Mouse (Mus musculus) liver, embryonic 14.5 days (tissue): ENCODE measurements around the gene Pccb. TPM values are rescaled to one million over a fixed set of nuclear protein-coding genes. Genes with fewer than 3 reads are reported as not detected.

Experiments used
- ATAC-seq: fragments of 200-750 bp; cut with Nextera tagmentation; 2 replicates; pipeline ENCODE4 v1.8.0; 2017; ENCODE audit warnings: moderate number of reproducible peaks, mild to moderate bottlenecking, moderate library complexity; ENCODE audit not compliant: insufficient read depth
- DNase-seq, 3 experiments: peaks; one replicate each; pipeline ENCODE4 v3.0.0-alpha.2; 2012 to 2013; ENCODE audit warnings: low read depth in 3 of 3, low spot score in 3 of 3
- H3K27ac ChIP-seq: fragments of 300-500 bp; sonication (generic); 2 replicates; pipeline ENCODE4 v1.5.1; 2014; ENCODE audit warnings: moderate library complexity, mild to moderate bottlenecking, control low read depth, inconsistent platforms
- H3K27me3 ChIP-seq: fragments of 300-500 bp; sonication (generic); 2 replicates; pipeline ENCODE4 v1.6.1; 2014; ENCODE audit warnings: mild to moderate bottlenecking, low read length, moderate library complexity; ENCODE audit not compliant: control insufficient read depth, insufficient read depth
- H3K36me3 ChIP-seq: fragments of 300-500 bp; sonication (generic); replicated peaks from 2 replicates; pipeline ENCODE4 v1.6.1; 2014; ENCODE audit warnings: low read depth; ENCODE audit not compliant: control insufficient read depth, insufficient read depth
- H3K4me1 ChIP-seq, 2 experiments: fragments of 200-500 bp in 1 of 2; fragments of 300-500 bp in 1 of 2; sonication (generic) in 1 of 2; replicated peaks; 2 replicates each; pipeline ENCODE4 v1.6.1; 2012 to 2014; ENCODE audit warnings: antibody characterized with exemption in 1 of 2, inconsistent platforms in 1 of 2, low read length in 1 of 2; ENCODE audit not compliant: control insufficient read depth in 2 of 2, insufficient read depth in 2 of 2
- H3K4me2 ChIP-seq: fragments of 300-500 bp; sonication (generic); 2 replicates; pipeline ENCODE4 v1.6.1; 2014; ENCODE audit warnings: low read depth, mild to moderate bottlenecking, control low read depth, moderate library complexity
- H3K4me3 ChIP-seq, 2 experiments: fragments of 200-500 bp in 1 of 2; fragments of 300-500 bp in 1 of 2; sonication (generic) in 1 of 2; 2 replicates each; pipeline ENCODE4 v1.5.1; 2012 to 2014; ENCODE audit warnings: low read depth in 2 of 2, low read length in 2 of 2, mild to moderate bottlenecking in 2 of 2, control low read depth in 1 of 2, inconsistent platforms in 1 of 2, moderate library complexity in 1 of 2; ENCODE audit not compliant: insufficient read depth in 1 of 2
- H3K9ac ChIP-seq: fragments of 300-500 bp; sonication (generic); replicated peaks from 2 replicates; pipeline ENCODE4 v1.6.1; 2014; ENCODE audit warnings: mild to moderate bottlenecking, control low read depth, moderate library complexity
- H3K9me3 ChIP-seq: fragments of 300-500 bp; sonication (generic); 2 replicates; pipeline ENCODE4 v1.6.1; 2016; ENCODE audit warnings: low read length, mixed read lengths; ENCODE audit not compliant: control insufficient read depth
- CTCF ChIP-seq: IDR thresholded peaks from 2 replicates; pipeline ENCODE4 v1.5.1; 2016; ENCODE audit warnings: antibody characterized with exemption, low read depth, control low read depth
- EP300 ChIP-seq: IDR thresholded peaks from 2 replicates; pipeline ENCODE4 v1.6.1; 2016; ENCODE audit warnings: antibody characterized with exemption, low read depth
- WGBS: fragments of 180-500 bp; shearing (Covaris S2); extraction: QIAGEN DNeasy Blood & Tissue Kit; methylation state at CpG from one replicate; pipeline ENCODE4 v1.1.7; 2014; ENCODE audit not compliant: insufficient replicate concordance; 5-methylcytosine and 5-hydroxymethylcytosine counted together
- polyA plus RNA-seq, 2 experiments: library from polyadenylated mRNA; depleted of rRNA in 1 of 2; stranded (reverse) in 1 of 2; unstranded in 1 of 2; fragments of >200 nt; fragmentation: Nextera tagmentation in 1 of 2; extraction: Ambion mirVana in 1 of 2; gene quantifications; 2 replicates each; pipeline versions ENCODE4 v1.2.1 to v1.2.3; 2012 to 2014

Gene Pccb
- polyA plus RNA-seq, 2 experiments, result 6.4 to 15.7 TPM

- Histone ChIP-seq H3K4me2 (no peak overlapping the region), H3K27me3 (no peaks in the 10 kb centered on the region), H3K4me1 (peaks cover 2 to 8% of the 10 kb centered on the region in 2 experiments; a peak in 2 of 4 replicates), H3K36me3 (no peaks in the 10 kb centered on the region), H3K9ac (no peak overlapping the region), H3K4me3 (no peak overlapping the region), H3K9me3 (no peaks in the 10 kb centered on the region), H3K27ac (no peak overlapping the region)
- WGBS, result 75% methylated on average over 2 of the region's 2 CpGs
- no peak for TF ChIP-seq CTCF
- no peak for TF ChIP-seq EP300
- ATAC-seq (no peak), DNase-seq (no peak)
Observed at GRCm38 (mm10) chr9:100991321-100991720, 43.4 kb downstream of the Pccb start.

GRCm38 (mm10) chr9:100990609-100991008, 44.1 kb downstream of the Pccb start:
- Histone ChIP-seq H3K27ac (no peak overlapping the region), H3K9ac (no peak overlapping the region), H3K9me3 (no peaks in the 10 kb centered on the region), H3K36me3 (no peaks in the 10 kb centered on the region), H3K27me3 (no peaks in the 10 kb centered on the region), H3K4me1 (peaks cover 2 to 4% of the 10 kb centered on the region in 2 experiments; a peak in 2 of 4 replicates), H3K4me3 (no peak overlapping the region), H3K4me2 (no peak overlapping the region)
- ATAC-seq (no peak), DNase-seq (no peak)
- WGBS, result 77% methylated on average over 5 of the region's 5 CpGs
- no peak for TF ChIP-seq CTCF
- no peak for TF ChIP-seq EP300

GRCm38 (mm10) chr9:100987850-100988249, 46.8 kb downstream of the Pccb start:
- ATAC-seq, result 0 out of 2 replicates have a peak, but pooled peaks have one; percentile 63

GRCm38 (mm10) chr9:100987006-100987405, 47.7 kb downstream of the Pccb start:
- TF ChIP-seq EP300 (no peak), CTCF (no peak)
- ATAC-seq, result no peak
- Histone ChIP-seq H3K36me3 (no peaks in the 10 kb centered on the region), H3K4me3 (no peak overlapping the region), H3K9ac (no peak overlapping the region), H3K27ac (no peak overlapping the region), H3K4me1 (peaks cover 2 to 4% of the 10 kb centered on the region in 2 experiments; a peak in 2 of 4 replicates), H3K4me2 (no peak overlapping the region), H3K9me3 (no peaks in the 10 kb centered on the region), H3K27me3 (no peaks in the 10 kb centered on the region)
- 76% methylated on average over 5 of the region's 5 CpGs for WGBS
- no peak for DNase-seq

More at GRCm38 (mm10) chr9:100987850-100988249, 46.8 kb downstream of the Pccb start:
- Histone ChIP-seq H3K27me3 (no peaks in the 10 kb centered on the region), H3K27ac (no peak overlapping the region), H3K4me1 (peaks cover 2 to 4% of the 10 kb centered on the region in 2 experiments; a peak in 2 of 4 replicates), H3K4me2 (no peak overlapping the region), H3K9me3 (no peaks in the 10 kb centered on the region), H3K9ac (no peak overlapping the region), H3K36me3 (no peaks in the 10 kb centered on the region), H3K4me3 (no peak overlapping the region)
- TF ChIP-seq EP300 (no peak), CTCF (no peak)
- WGBS, result 65% methylated on average over 3 of the region's 3 CpGs
- DNase-seq, result no peak

GRCm38 (mm10) chr9:100984381-100985310, 50.1 kb downstream of the Pccb start:
- H3K27me3 ChIP-seq, result no peaks in the 10 kb centered on the region
- TF ChIP-seq CTCF (no peak), EP300 (no peak)
- ATAC-seq (no peak), DNase-seq (no peak)
- peaks cover 2 to 4% of the 10 kb centered on the region in 2 experiments; a peak in 2 of 4 replicates for H3K4me1 ChIP-seq
- no peaks in the 10 kb centered on the region for H3K36me3 ChIP-seq
- H3K4me2 ChIP-seq, result no peak overlapping the region
- no peak overlapping the region for H3K9ac ChIP-seq
- no peak overlapping the region for H3K4me3 ChIP-seq
- no peak overlapping the region for H3K27ac ChIP-seq
- WGBS, result 86% methylated on average over 25 of the region's 25 CpGs
- no peaks in the 10 kb centered on the region for H3K9me3 ChIP-seq
